Mouse (Mus musculus): ENCODE measurements around the gene F12.
A peak's percentile ranks its signal among the peaks of the same experiment; 100 is the strongest.

The F12 gene

GRCm38 (mm10) chr13:55412643-55413307 lies 13.8 kb downstream of the F12 start:
- DNase-seq = no peak

- no peak for DNase-seq
Measured at GRCm38 (mm10) chr13:55411826-55412225, 14.8 kb downstream of the F12 start.

GRCm38 (mm10) chr13:55408546-55409120 lies 18.0 kb downstream of the F12 start:
- DNase-seq = no peak

- DNase-seq = no peak
Measured at GRCm38 (mm10) chr13:55407341-55407740, 19.3 kb downstream of the F12 start.

GRCm38 (mm10) chr13:55405783-55406390 lies 20.7 kb downstream of the F12 start:
- DNase-seq = peak; percentile 40 to 46

- DNase-seq = peak; percentile 64 to 80
Measured at GRCm38 (mm10) chr13:55404853-55405782, 21.5 kb downstream of the F12 start.

GRCm38 (mm10) chr13:55403935-55404852 lies 22.4 kb downstream of the F12 start:
- no peak for DNase-seq

GRCm38 (mm10) chr13:55403266-55403665 lies 23.3 kb downstream of the F12 start:
- DNase-seq = no peak

- DNase-seq = no peak
Measured at GRCm38 (mm10) chr13:55400039-55400346, 26.6 kb downstream of the F12 start.

GRCm38 (mm10) chr13:55399300-55400038 lies 27.1 kb downstream of the F12 start:
- no peak for DNase-seq

GRCm38 (mm10) chr13:55398088-55398487 lies 28.5 kb downstream of the F12 start, which contains the start of gene Slc34a1:
Gene Slc34a1 (plus strand): TSS chr13:55398187.
- DNase-seq = no peak

GRCm38 (mm10) chr13:55392933-55393332 lies 33.7 kb downstream of the F12 start:
- DNase-seq = no peak

- no peak for DNase-seq
Measured at GRCm38 (mm10) chr13:55391626-55392029, 35.0 kb downstream of the F12 start.

GRCm38 (mm10) chr13:55390644-55391043 lies 35.9 kb downstream of the F12 start:
- DNase-seq = no peak

- DNase-seq = no peak
Measured at GRCm38 (mm10) chr13:55381790-55382189, 44.8 kb downstream of the F12 start.

GRCm38 (mm10) chr13:55378907-55379580 lies 47.5 kb downstream of the F12 start:
- no peak for DNase-seq

GRCm38 (mm10) chr13:55375877-55376276 lies 50.7 kb downstream of the F12 start:
- DNase-seq = no peak

- no peak for DNase-seq
Measured at GRCm38 (mm10) chr13:55374206-55374924, 52.2 kb downstream of the F12 start.

- no peak for DNase-seq
Measured at GRCm38 (mm10) chr13:55371740-55372139, 54.9 kb downstream of the F12 start.
